Mouse (Mus musculus) brown adipose tissue, adult 24 weeks (tissue): ENCODE data around the gene Eif4h. TPM values are rescaled to one million over a fixed set of nuclear protein-coding genes. Genes with fewer than 3 reads are reported as not detected.
"Not testable (repeated sequence)": the region's sequence is repeated elsewhere in the genome, so short reads cannot be mapped to it uniquely, and the experiment has no call there.

ENCODE experiments used
- H3K27ac ChIP-seq: fragments of 200-500 bp; replicated peaks from 2 replicates; pipeline ENCODE4 v1.5.1; 2012; ENCODE audit warnings: low read depth, mild to moderate bottlenecking, low read length
- H3K4me1 ChIP-seq: fragments of 200-500 bp; 2 replicates; pipeline ENCODE4 v1.6.1; 2012; ENCODE audit warnings: low read length, mixed read lengths; ENCODE audit not compliant: control insufficient read depth, insufficient read depth, insufficient read length
- H3K4me3 ChIP-seq: fragments of 200-500 bp; 2 replicates; pipeline ENCODE4 v1.5.1; 2012; ENCODE audit warnings: low read depth, mild to moderate bottlenecking, low read length, moderate library complexity; ENCODE audit not compliant: insufficient read depth
- polyA plus RNA-seq: library from polyadenylated mRNA; stranded (reverse); fragments of >200 nt; gene quantifications from 2 replicates; pipeline ENCODE4 v1.2.4, GENCODE M21; 2012; ENCODE audit not compliant: missing spikeins, insufficient read depth, insufficient read length

Eif4h gene
- polyA plus RNA-seq, 1 experiment, result 116 TPM

- Histone ChIP-seq H3K27ac (peak overlapping the region; percentile 19; the same call in 1 of the 2 replicates), H3K4me3 (no peak overlapping the region), H3K4me1 (peaks cover 7% of the 10 kb centered on the region)
These were observed 32.3 kb upstream of the Eif4h start for GRCm38 (mm10) chr5:134671335-134672197.

GRCm38 (mm10) chr5:134669001-134669708 lies 29.9 kb upstream of the Eif4h start:
- Histone ChIP-seq H3K4me1 (peaks cover 5% of the 10 kb centered on the region), H3K27ac (no peak overlapping the region), H3K4me3 (no peak overlapping the region)

- peaks cover 5% of the 10 kb centered on the region for H3K4me1 ChIP-seq
These were observed 29.2 kb upstream of the Eif4h start for GRCm38 (mm10) chr5:134668495-134668894.

GRCm38 (mm10) chr5:134656708-134657107 lies 17.4 kb upstream of the Eif4h start:
- no peak overlapping the region for H3K4me3 ChIP-seq
- H3K27ac ChIP-seq, result no peak overlapping the region
- H3K4me1 ChIP-seq, result no peaks in the 10 kb centered on the region

More at GRCm38 (mm10) chr5:134668495-134668894, 29.2 kb upstream of the Eif4h start:
- no peak overlapping the region for H3K4me3 ChIP-seq
- no peak overlapping the region for H3K27ac ChIP-seq

GRCm38 (mm10) chr5:134652015-134652414 lies 12.7 kb upstream of the Eif4h start:
- no peak overlapping the region for H3K4me3 ChIP-seq
- no peaks in the 10 kb centered on the region for H3K4me1 ChIP-seq
- H3K27ac ChIP-seq, result no peak overlapping the region

- H3K4me3 ChIP-seq, result no peak overlapping the region
- no peak overlapping the region for H3K27ac ChIP-seq
- H3K4me1 ChIP-seq, result no peaks in the 10 kb centered on the region
These were observed 11.6 kb upstream of the Eif4h start for GRCm38 (mm10) chr5:134650926-134651325.

- not testable (repeated sequence) for H3K27ac ChIP-seq, H3K4me1 ChIP-seq, H3K4me3 ChIP-seq
These were observed 9.7 kb upstream of the Eif4h start for GRCm38 (mm10) chr5:134648976-134649375.

- H3K4me1 ChIP-seq, result no peaks in the 10 kb centered on the region
- no peak overlapping the region for H3K4me3 ChIP-seq
- H3K27ac ChIP-seq, result no peak overlapping the region
These were observed 8.1 kb upstream of the Eif4h start for GRCm38 (mm10) chr5:134647394-134647793.

- H3K27ac ChIP-seq, result no peak overlapping the region
- no peaks in the 10 kb centered on the region for H3K4me1 ChIP-seq
- no peak overlapping the region for H3K4me3 ChIP-seq
These were observed 7.2 kb upstream of the Eif4h start for GRCm38 (mm10) chr5:134646461-134646860.

GRCm38 (mm10) chr5:134644643-134645118 lies 5.4 kb upstream of the Eif4h start:
- no peak overlapping the region for H3K4me3 ChIP-seq
- peak overlapping the region; percentile 30 for H3K27ac ChIP-seq
- H3K4me1 ChIP-seq, result peaks cover 2% of the 10 kb centered on the region; the same call in 1 of the 2 replicates

- H3K27ac ChIP-seq, result peak overlapping the region; percentile 30; the same call in 1 of the 2 replicates
- peaks cover 3% of the 10 kb centered on the region; the same call in 1 of the 2 replicates for H3K4me1 ChIP-seq
- H3K4me3 ChIP-seq, result no peak overlapping the region
These were observed 4.8 kb upstream of the Eif4h start for GRCm38 (mm10) chr5:134644121-134644520.

- peaks cover 11% of the 10 kb centered on the region for H3K4me1 ChIP-seq
- H3K27ac ChIP-seq, result no peak overlapping the region
These were observed 1.1 kb upstream of the Eif4h start for GRCm38 (mm10) chr5:134640371-134640770.

GRCm38 (mm10) chr5:134638461-134639268 lies 625 bp downstream of the Eif4h start:
- Histone ChIP-seq H3K4me3 (peak overlapping the region; percentile 94), H3K27ac (peak overlapping the region; percentile 96), H3K4me1 (peaks cover 11% of the 10 kb centered on the region)

More at GRCm38 (mm10) chr5:134640371-134640770, 1.1 kb upstream of the Eif4h start:
- no peak overlapping the region for H3K4me3 ChIP-seq

- Histone ChIP-seq H3K4me3 (peak overlapping the region; percentile 94), H3K27ac (peak overlapping the region; percentile 96), H3K4me1 (peaks cover 11% of the 10 kb centered on the region)
These were observed 1.4 kb downstream of the Eif4h start for GRCm38 (mm10) chr5:134637820-134638367.
